Mouse (Mus musculus): ENCODE measurements at regions not wholly inside any gene's neighbourhood (a gene's known extent, or its start where the extent isn't known, plus 50 kb on each side); places are given as distances from the start of the nearest gene placed in this dataset.

DNA sequence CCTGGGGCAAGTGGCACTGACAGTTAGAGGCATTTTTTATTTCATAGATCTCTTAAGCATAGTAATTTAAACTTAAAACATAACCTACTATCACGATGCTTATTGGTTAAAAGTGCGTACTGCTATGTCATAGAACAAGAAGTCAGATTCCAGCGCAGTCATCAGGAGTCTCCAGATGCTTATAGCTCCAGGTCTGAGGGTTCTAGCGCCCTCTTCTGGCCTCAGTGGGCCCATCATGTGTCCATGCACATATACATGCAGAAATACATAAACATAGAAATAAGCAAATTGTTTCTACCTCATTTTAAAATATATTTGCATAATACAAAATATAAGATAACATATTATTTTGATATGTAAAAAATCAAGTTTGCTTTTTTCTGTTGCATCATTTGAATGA is 1002.8 kb upstream of the Adgrl2 start:
- no peak for DNase-seq

DNA sequence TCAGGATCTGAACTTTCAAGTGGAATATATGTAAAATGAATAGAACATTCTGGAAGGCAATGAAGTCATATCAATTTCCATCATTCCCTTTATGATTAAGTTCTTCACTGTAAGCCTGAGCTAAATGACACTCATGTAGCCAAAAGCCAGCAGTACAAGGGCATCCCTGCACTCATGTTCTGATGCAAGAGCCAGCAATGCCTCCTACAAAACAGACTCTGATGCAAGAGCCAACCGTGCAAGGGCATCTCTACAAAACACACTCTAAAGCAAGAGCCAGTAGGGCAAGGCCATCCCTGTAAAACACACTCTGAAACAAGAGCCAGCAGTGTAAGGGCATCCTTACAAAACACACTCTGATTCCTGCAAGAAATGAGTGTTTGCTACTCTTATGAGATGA is 997.4 kb upstream of the Adgrl2 start:
- DNase-seq = no peak

DNA sequence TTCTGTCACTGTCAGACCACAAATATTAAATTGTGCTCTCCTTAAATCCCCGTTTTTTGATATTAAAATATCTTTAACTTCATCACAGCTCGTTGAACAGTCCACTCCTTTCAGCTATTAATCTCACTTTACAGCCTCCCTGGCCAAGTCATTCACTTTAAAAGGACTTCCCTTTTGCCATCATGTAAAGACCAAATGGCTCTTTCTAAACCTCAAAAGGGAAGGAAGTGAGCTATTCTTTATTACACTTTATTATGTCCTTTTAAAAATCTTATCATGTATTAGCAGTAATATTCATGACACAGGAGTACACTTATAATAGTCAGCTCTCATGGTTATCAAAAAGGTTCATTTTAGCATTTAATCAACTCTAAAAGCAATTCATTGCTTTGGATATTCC is 966.6 kb upstream of the Adgrl2 start:
- no peak for DNase-seq

DNA sequence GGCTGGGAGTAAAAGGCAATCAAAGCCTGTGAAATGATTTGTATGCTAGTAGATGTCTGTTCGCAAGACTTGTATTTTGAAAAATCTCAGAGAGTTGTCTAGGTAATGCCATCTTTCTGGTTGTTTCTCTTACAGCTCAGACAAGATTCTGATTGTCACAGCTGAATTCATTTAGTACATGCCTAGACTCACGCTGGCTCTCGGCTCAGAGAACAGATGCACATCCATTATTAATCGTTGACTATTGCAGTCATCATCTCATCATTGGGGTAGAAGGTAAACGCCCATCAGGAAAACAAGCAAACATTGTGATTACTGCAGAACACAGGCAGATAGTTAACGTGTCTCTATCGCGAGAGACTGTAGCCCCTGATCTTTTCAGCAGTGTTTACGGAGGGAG is 945.8 kb upstream of the Adgrl2 start:
- no peak for DNase-seq

DNA sequence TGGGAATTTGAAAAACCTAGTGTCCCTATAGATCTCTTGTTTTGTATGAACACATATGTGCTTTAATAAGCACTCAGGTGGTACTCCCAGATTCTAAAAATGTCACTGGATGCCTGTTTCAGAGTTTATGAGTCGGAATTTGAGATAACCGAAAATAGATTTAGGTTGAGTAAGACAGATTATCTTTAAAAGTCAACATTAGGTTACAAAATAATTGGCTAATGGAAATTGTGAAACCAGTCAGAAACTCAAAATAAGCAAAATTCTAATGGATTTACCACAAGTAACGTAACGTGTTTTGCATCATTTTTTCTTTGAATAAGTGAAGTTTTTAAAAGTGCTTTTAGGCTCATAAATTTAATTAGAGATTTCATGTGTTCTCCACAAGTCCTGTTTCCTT is 944.5 kb upstream of the Adgrl2 start:
- no peak for DNase-seq

DNA sequence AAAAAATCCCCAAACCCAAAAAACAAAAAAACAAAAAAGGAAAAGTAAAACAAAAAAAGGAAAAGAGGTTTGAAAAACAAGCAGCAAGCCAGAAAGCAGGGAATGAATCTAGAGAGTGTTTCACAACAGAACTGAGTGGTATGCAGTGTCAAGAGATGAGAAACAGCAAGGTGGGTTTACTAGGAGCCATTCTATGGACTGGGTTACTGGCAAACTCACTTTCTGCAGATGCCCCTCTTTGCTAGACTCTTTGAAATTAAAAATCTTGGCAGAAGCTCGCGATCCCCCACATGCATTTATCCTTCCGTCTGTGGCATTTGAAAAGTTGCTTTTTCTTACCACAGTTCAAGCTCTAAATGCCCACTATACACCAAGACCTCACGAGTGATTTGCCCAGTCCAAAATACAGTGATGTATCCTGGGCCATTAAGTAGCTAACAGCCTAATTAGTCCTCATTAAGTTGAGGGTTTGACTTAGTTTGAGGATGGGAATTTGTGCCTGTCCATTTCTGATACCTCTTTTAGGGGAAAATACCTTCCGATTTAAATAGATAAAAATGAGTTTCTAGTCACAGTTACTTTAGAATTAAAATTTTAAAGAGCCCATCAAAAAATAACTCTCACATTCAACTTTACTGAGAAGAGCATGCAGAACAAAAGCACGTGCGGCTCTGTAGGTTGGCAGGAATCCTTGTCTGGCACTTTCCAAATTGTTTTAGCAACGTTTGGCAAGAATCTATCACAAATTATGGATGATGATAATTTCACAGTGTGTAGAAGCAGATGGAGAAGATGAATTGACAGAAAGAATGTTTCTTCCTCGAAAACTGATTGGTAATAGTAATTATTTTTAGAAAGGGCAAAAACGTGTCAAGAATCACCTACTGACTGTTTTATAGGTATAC is 938.4 kb upstream of the Adgrl2 start:
- DNase-seq = no peak

DNA sequence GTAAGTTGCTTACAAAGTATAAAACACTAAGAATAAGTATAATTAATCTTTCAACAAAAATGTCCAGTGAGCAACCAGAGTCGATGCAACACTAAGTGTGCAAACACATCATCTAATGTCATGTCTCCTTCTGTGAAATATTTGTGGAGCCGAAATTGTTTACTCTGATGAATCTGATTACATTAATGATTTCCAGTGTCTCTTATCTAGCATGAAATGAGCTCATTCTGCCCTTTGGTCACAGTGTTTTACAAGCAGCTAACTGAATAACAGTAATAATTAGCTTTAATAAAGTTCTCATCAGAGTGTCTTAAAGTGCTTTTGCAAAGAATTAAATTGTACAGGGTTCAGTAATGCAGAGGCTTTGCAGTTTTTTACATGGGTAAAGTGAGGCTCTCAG is 929.9 kb upstream of the Adgrl2 start:
- no peak for DNase-seq

DNA sequence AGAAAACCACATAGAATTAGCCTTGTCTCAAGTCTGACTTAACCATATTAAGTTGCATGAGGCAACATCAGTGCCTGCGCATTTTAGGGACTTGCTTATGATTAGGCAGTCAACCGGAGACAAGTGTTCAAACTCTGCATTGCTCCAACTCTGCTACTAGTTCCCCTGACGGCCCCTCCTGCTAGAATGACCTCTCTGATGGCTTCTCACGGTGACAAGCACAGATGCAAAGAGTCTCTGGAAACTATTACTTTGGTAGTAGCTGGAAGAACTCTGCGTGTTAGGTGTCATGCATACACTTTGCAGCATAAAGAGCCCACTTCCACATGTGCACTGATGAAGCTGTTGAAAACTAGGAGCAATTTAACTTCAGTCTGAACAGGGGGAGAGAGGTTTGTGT is 927.8 kb upstream of the Adgrl2 start:
- no peak for DNase-seq

DNA sequence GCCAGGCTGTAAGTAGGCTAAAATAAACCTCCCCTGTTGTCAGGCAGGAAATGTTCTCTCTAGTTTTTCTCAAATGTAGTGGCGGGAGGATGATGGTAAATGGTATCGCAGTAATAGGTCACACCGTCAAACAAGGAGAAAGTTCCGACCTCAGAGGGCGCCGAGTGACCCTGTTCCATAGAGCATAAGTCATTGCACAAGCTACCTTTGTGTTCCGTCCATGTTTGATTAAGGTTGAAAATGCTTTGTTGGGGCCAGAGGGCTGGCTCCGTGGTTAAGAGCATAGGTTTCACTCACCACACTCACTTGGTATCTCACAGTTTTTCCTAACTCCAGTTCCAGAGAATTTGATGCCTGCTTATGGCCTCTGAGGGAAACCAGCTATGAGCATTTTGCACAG is 920.4 kb upstream of the Adgrl2 start:
- no peak for DNase-seq

DNA sequence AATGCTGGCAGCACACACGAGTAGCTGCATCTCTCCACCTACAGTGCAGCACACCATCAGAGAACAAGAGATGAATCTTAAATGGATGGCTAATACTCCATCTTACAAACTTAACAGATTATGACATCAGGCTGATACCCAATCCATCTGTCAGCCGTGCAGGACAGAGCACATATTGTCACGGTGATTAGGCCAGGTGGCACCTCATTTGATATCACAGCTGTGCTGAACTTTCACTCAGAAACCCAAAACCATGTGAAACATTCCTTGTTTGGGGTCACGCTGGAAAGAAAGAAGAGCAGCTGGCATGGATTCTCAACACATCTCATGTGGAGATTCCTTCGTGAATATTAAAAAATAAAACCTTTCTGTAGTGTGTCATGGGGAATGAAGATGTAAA is 911.4 kb upstream of the Adgrl2 start:
- DNase-seq = no peak

DNA sequence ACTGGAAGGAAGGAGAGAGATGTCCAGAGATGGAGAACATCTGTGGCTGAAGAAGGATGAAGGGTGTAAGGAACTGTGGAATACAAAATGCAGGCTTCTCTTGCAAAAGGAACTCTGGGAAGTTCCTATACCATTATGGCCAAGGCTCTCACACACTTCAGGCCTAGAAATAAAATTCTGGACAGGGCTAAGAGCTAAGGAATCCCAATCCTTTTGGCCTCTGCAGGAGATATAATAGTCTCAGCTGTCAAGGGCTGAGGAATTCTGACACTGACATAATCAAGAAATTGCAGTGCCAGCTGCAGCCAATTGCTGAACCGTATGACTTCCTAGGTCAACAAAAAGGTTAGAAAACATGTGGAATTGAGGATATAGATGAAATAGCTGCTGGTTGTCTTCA is 886.2 kb upstream of the Adgrl2 start:
- no peak for DNase-seq

DNA sequence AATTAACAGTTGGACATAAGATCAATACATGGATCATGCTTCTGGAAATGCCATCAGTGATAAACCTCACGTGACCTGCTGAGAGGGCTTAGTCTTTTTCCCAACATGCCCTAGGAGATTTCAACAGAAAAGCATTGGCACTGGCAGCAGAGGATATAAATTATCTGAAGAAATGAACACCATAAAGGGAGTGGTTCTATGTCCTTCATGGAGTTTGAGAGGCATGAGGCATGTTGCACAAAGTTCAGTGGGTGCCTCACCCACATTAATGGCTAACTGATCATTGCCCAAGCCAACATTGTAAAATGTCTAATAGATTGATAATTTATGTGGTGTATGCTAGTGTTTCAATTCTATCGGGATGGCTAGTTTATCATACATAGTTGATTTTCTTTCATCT is 875.6 kb upstream of the Adgrl2 start:
- DNase-seq = no peak

DNA sequence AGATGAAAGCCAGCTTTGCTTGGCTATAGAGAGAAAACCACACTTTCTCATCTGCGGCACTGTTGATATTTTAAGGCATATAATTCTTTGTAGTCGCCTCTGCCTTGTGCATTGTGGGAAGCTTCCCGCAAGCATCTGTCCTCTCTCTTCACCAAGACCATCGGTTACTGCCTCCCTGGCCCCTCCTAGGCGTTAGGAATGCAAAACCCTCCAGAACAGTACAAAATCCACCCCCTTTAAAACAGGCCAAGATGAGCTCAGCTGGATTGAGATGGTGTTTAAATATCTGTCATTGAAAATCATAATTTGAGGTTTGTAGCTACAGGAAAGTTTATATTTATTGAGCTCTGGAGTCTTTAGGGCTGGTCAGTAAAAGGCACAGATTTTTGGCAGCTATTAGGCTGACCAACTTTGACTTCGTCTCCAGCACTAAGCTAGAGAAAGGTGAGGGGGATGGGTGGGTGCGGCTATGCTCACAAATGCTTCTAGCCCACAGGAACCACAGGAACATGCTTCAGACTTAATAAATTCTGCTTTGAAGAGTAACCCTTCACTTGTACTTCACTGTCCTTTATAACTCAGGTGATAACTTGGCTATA is 856.7 kb upstream of the Adgrl2 start:
- no peak for DNase-seq

DNA sequence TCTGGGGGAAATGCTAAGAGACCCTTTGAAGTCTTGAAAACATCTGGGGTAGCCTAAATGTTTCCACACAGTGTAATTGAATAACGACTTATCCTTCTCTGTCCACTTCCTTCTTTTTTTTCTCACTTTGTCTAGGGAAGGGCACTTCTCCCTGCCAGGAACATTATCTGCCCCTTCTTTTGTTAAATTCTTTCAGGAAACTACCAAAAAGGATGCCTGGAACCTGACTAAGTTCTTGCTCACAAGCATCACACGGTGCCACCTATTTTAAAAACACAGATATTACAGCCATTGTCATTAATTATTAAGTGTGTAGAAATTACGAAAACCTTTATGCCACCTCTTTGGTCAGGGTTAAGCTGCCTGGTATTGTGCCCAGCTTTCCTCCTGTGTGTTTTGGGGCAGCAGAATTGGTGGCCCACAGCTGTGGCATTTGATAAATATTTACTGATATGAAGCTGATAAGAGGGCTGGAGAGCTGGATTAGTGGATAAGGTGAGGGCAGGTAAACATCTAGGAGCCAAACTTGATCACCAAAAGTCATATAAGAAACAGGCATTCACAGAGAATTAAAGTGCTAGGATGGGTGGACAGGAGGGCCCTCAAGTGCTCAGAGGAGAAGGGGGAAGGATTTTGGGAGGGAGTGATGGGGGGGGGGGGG is 855.6 kb upstream of the Adgrl2 start:
- no peak for DNase-seq

DNA sequence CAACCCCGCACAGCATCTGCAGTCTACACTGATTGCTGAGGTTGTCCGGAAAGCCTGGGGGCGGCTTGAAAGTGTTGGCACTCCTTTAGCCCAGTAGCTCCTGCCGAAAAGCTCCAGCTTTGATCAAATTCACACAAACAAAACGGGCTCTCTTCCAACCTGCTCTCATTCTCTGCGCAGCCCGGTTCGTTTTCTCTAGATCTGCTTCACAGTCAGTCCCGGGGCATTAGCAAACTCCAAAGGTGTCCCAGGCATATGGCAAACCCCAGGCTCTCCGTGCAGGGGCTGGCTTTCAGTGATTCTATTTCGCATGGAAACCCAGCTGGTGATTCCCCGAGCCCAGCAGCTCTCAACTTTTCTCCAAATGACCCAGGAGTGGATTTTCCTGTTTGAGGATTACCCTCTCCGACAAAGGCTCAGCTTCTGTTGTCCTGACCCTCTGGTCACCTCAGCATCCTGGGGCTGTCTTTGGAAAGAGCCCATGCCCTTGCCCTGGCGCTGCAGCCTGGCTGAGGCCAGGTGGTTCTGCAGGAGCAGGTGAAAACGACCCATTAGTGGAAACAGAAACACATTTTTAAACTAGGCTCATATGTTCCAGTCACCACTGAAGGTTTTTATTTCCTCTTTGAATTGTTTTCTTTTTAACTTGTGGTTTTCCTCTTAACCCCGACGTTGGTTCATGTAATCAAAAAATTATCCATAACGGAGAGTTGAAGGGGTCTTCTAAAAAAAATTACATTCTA is 854.9 kb upstream of the Adgrl2 start:
- no peak for DNase-seq

DNA sequence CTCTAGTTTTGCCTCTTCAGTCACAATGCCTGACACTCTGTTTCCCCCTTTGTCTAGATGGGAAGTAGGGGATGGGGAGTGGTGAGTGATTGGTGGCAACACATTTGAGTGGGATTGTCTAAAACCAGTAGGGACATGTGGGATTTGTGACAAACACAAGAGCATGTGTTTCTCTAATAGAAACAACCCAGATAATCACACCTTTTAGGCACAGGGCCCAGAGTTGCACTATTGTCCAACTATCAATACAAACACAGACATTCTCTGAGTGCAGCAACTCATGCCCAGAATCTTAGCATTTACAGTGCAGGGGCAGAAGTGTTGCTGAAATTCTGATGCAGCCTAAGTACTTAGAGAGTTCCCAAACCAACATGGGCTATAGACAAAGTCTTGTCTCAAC is 847.6 kb upstream of the Adgrl2 start:
- DNase-seq = no peak

DNA sequence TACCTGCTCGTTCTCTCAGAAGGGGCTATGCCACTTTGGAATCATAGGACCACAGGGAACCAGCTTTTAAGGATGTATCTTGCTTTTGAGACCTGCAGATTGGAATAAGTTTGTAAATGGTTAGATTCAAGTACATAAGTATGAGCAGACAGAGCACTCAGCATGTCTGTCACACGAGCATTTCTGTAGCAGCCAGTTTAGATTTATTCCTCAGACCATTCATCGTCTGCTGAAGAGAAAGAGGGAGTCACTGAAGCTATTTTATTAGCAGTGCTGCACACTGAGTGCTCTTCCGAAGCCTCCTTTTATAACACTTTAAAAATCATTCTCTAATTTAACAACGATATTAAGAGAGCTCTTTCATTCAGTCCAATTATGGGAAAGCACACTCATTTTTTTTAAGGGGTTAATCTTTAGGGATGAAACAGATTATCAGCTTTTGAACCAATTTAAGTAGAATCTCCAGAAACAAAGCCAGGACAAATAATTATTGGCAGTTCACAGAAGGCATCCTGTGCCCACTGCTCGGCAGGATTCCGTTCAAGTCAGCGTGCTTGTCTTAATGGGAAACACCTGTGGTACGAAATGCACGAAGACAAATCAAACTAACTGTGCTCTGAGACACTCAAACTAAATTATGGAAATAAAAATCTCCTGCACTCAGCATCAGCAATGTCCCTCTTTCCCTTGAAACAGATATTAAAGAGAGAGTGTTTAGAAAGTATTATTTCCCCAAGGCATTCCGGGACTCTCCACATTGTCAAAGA is 846.3 kb upstream of the Adgrl2 start:
- no peak for DNase-seq

DNA sequence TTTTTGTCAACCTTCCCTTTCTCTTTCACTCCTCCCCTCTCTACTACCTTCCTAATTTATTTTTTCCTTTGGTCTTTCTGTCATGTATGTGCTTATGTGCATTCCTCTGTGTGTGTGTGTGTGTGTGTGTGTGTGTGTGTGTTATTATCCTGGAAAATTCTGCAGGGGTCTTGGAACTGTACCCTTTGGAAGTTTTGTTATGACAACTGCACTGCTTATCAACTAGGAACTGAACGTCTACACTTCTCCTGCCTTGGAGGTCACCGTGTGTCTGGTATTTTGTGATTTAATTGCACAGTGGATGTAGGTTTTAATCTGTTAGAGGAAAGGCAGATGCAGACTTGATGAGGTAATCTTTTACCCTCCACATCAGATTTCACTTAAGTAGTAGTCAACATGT is 836.8 kb upstream of the Adgrl2 start:
- no peak for DNase-seq

DNA sequence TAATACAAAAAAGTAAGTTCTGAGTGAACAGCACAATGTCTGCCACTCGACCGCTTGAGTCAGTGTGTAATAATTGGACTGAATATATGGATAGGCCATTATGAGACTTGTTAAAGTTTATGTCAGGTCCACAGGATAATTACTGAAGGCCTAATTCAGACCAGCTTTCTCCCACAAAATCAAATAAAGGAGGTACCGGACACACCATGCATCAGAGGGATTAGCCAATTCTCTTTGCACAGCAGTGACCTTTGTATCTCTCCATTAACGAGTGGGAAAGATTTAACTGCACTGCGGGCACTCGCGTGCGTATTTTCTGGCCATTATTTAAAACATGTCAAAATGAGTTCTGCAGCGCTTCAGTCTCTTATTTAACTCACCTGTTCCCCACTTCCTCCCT is 836.4 kb upstream of the Adgrl2 start:
- DNase-seq = no peak

DNA sequence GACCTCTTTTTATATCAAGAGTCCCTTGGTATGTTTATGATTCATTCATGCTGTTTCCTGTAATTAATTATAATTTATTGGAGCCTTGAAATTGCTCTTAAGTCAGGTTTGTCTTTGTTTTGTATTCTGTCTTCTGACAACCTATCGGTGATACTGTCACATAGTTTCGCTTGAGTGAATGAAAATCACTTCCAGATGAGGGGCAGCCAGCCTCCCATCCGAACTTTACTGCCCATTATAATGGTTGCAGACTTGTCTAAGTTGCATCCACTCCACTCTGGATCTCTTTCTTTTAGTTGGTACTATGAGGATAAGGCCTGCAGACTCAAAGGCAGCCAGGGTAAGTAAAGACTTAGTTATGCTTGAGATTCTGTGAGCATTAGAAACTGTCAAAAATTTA is 830.3 kb upstream of the Adgrl2 start:
- DNase-seq = no peak

DNA sequence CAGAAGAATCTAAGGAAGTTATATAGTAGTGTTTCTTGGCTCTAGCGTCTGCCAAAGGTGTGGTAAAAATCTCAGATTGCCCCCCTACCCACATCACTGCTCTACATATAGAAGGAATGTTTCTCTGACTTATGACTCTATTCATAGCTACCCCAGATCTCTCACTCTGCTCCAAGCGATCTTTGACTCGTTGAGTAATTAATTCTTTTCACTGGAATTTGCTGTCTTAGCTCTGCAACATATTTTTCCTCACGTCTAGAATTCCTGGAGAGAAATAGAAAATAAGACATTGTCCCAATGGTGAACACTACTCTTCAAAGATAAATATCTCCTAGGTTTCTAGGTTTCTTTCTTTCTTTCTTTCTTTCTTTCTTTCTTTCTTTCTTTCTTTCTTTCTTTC is 829.5 kb upstream of the Adgrl2 start:
- no peak for DNase-seq

DNA sequence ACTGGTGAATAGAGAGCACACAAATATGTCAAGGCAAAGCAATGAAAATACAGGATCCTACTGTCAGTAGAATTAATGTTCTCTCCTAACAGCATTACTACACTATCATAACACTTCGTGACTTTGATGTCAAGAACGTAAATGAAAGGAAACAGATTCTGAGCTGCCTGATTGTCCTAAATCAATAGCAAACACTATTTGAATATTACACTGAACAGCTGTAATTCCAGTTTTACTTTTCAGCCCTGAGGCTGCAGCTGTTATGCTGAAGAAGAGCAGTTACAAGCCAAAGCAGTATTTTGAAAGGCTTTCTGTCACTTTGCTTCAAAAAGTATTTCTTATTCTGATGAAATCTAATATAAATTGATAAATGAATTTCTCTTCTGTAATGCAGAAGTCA is 828.7 kb upstream of the Adgrl2 start:
- no peak for DNase-seq

DNA sequence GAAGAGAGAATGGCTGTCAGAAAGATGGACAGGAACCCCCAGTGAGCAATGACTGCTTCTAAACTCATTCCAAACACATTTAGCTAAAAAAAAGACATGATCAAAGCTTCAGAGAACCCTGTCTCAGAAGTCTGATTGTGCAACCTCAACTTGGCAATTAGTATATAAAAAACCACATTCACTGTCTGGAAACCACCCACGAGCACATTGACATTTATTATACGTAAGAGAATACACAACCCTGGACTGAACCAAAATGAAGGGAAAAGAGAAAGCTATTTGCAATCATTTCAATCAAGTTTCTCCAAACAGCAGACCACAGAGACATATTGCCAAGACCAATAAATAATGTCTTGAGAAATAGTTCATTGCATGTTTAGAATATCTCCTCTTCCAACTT is 820.7 kb upstream of the Adgrl2 start:
- no peak for DNase-seq

All from cerebellum, adult 8-10 months (tissue).